Mouse (Mus musculus) 3134 (cell line): ENCODE data around the gene Xxylt1.

Experiments used
- DNase-seq: peaks from one replicate; pipeline ENCODE4 v3.0.0-alpha.2; 2011; ENCODE audit warnings: low spot score; ENCODE audit not compliant: insufficient read length; ENCODE audit errors: extremely low read depth

Gene Xxylt1

DNA sequence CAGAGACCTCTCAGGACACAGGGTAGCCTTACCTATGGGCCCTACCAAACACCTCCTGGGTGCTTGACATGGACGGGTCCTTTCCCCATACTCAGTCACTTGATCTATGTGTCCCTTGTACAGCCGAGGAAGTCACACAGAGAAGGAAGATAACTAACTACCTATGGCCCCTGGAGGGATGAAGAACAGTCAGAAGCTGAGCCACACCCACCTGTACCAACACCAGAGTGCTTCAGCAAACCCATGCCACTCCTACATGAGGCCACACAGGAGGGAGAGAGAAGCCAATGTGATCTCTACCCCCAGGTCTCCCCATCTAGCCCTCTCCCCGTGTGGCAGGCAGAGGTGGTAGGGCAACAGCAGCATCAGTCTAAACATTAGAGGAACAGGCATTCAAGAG, 18.3 kb downstream of the Xxylt1 start:
- no peak for DNase-seq

DNA sequence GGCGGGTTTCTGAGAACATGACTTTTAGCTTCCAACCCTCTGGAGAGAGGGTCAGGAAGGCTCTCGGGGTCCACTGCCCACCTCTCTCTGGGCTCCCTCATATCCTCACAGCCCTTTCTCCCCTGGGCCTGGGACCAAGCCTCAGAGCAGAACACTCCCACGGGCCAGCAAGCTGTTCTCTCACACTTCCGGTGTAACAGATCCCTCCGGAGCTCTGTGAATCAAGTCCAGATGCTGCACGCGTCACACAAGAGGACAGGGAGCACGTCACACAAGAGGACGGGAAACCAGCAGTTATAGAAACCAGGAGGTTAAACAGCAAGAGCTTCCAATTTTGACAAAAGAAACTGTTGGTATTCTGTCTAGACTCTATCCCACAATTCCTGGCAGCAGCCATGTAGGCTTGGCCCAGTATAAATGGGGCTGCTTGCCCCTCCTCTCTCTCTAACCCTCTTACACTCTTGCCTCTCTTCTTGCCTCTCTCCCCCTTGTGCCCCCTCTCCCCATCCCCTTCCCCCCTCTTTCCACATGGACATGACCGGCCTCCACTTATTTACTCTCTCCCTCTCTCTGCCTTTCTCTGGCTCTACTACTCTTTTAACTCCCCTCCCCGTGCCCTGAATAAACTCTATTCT, 19.9 kb downstream of the Xxylt1 start:
- DNase-seq: no peak

DNA sequence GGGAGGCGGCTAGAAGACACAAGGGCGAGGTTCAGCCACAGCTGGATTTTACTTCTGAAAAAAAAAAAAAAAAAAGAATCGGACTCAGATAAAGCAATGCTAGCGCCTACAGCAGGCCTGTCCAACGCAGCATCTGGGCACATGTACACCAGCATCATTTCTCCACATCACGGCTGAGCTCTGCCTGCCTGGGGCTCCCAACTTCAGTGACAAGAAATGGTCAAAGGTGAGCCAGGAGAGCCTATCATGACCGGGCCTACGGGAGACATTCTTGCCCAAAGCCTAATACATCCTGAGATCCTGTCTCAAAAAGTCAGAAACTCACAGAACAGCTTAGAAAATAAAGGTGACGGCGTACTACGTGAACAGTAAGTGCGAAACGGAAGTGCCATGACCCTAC, 20.5 kb downstream of the Xxylt1 start:
- DNase-seq: no peak

DNA sequence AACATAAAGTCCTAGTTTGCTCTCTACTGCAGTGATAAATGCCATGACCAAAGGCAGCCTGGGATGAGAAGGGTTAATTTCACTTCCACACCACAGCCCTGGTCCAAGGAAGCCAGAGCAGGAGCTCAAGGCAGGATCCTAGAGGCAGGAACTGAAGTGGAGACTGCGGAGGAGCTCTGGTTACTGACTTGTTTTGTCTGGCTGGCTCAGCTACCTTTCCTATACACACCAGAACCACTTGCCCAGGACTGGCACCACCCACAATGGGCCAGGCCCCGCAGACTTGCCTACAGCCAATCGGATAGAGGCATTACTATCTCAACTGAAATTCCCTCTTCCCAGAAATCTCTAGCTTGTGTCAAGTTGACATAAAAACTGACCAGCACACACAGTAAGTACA, 21.0 kb downstream of the Xxylt1 start:
- no peak for DNase-seq

DNA sequence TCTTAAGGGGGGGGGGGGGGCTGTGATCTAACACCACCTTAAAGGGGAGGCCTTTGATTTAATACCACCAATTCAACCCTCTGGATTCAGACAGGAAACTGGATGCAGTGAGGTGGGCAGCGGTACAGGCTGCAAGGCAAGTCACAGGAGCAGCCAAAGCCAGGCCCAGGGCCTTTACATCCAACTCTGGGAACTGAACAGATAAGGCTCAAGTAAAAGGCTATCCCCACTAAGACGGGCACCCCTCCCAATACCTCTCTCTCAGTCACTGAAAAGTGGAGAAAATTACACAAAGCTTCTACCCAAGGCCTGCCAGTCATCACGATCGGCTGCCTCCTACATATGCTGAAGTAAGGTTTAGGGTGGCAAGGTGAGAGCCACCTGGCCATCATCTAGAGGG, 21.5 kb downstream of the Xxylt1 start:
- no peak for DNase-seq

DNA sequence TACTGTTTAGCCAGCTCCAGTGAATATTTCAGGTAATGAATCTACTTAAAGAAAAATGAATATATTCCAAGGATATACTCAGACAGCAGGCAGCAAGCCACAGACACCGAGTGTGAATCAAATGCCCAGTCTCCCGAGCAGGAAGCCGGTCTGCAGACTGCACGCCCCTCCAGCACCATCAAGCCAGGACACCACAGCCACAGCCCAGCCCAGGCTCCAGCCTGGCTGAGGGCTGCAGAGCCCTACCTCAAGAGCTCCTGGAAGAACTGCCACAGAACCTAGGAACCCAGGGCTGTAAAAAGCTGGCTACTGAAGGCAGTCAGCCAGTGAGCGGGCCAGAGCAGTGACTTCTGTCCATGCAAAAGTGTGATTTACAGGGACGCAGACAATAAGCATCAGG, 28.4 kb downstream of the Xxylt1 start:
- no peak for DNase-seq

DNA sequence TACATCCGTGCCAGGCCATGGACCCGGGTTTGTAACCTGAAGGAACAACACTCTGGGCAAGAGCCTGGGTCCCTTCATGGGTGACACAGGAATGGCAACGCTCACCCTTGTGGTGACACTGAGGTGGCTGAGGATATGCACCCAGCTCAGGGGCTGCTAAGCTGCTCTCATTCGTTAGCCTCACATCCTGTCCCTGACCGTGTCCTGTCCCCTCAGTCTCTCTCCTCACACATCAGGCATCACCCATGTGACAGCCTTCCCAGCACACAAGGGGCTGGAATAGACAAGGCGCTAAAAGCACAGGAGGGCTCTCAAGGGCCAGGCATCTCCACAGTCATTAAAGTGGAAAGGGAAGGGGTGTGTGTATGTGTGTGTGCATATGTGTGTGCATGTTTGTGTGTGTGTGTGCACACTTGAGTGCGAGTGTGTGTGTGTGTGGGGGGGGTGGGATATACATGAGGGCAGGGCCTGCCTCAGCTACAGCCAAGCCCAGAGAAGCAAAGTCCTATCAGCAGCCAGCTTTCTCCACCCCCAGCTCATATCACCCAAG, 29.0 kb downstream of the Xxylt1 start:
- DNase-seq: no peak

DNA sequence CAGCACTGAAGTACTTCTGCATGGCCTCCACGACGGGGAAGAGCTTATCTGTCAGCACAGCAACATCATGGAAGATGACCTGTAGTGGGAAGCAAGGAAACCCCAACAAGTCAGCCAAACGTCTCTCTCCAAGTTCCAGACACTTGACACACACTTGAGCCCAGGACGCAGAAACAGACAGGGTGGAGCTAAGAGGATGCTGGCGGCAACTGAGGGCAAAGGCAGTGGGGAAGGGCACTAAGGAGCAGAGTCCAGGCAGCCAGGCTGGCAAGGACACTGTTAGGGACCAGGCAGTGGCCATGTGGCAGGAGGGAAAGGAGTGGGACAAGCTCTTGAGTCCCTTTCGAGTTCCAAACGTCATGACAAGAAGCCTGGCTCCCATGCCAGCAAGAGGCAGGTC, 30.5 kb downstream of the Xxylt1 start:
- DNase-seq: no peak

DNA sequence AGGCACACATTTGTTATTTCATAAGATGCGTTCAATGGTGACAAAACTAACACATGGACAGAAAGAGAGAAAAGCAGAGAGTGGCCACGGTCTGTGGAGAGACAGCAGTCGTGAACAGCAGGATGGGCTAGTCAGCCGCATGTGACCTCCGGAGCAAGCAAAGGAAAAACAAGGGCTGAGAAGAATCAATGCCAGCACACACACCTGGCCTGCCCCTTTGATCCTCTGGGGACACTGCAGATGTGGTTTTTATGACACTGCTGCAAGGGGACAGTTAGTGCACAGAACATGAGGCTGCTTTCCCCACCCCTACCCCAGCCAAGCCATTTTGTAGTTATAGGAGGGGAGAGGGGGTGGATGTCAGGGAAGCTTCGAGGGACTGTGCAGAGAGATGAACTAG, 33.0 kb downstream of the Xxylt1 start:
- no peak for DNase-seq

DNA sequence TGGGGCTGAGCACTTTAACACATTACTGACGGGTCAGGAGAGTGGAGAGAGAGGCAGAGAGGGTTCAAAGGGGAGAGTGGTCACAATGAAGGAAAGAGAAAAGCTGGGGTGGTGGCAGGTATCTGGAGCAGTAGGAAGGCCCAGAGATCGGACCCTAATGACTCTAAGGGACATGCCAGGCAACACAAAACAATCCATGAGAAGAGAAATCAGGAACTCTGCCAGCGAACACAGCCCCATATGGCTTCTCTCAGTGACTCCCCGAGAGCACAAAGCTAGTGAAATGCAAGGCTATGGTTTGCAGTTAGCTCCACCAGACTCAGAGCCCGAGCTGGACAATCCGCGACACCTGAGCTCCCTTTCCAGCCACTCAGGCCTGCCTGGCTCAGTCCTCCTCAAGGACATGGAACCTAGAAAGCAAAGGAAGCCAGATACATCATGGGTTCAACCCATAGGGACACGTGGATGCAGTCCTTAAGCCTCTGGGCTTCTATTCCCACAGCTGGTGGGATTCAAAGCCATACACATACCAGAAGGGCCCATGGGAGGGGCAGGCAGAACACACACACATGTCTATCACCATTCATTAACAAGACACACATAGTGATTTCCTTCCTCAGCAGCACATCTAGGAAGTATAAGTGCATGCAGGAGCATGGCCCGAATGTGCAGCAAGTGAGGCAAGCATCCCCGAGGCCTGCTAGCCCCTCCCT, 33.9 kb downstream of the Xxylt1 start:
- DNase-seq: no peak

DNA sequence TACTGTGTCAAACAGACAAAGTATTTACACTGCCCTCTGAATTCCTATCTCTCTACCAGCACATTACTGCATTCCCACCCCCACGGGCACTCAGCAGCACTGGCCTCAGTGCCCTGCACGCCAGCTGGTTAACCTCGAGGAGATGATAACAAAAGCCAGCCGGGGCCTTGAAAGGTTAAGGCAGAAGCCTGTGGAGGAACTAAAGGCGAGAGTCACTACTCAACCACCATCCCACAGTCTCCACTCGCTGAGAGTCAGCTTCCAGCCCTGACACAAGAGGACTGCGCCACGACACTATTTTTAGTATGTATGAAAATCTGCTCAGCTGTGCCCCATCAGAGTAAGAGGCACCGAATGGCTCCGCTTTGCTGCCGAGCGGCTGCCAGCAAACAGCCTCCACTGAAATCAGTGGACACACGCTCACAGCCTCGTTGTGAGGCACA, 35.0 kb downstream of the Xxylt1 start:
- DNase-seq: no peak

DNA sequence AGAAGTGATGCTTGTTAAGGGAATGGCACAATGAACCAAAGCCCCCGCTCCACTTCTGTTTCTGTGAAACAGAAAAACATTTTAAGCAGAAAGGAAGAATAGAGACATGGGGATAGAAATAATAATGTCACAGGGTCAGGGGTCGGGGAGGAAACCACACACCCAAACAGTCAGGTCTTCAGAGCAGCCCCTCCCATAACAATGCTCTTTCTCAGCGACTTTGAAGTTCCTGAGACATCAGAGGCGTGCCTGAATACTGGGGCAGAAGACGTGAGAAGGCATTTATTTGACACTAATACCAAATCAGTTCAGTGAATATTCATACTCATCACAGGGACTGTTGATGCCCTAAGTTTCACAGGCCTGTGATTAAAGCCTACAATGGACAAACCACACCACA, 36.0 kb downstream of the Xxylt1 start:
- no peak for DNase-seq

DNA sequence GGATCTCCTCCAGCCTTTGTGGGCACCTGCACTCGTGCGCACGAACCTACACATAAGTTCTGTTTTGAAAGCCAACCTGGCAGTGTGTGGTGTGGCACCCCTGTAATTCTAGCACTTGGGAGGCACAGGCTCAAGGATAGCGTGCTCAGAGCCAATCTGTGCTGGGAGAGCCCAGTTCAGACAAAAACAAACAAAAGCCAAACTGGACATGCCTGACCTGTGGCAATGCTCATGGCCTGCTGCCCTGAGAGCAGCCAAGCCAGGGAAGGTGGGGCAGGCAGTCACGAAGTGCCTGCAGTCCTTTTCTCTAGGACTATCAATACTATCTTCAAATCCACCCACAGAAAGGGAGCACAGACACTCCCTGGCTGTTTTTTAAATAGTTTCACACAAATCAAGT, 38.1 kb downstream of the Xxylt1 start:
- no peak for DNase-seq

DNA sequence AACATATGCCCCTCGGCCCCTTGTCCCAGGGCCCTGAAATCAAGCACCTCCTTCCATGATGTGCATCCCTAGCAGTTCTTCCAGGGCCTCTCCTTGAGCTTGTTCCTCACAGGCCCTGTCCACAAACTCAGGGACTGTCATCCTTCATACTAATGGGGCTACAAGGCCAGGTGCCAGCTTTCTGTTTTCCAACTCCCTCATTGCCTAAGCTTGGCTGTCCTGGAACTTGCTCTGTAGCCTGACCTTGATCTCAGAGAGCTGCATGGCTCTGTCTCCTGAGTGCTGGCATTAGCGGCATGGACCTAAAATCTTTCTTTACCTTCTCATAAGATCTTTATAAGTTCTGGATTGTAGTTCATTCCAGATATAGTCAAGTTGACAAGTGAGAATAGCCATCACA, 39.7 kb downstream of the Xxylt1 start:
- DNase-seq: no peak

DNA sequence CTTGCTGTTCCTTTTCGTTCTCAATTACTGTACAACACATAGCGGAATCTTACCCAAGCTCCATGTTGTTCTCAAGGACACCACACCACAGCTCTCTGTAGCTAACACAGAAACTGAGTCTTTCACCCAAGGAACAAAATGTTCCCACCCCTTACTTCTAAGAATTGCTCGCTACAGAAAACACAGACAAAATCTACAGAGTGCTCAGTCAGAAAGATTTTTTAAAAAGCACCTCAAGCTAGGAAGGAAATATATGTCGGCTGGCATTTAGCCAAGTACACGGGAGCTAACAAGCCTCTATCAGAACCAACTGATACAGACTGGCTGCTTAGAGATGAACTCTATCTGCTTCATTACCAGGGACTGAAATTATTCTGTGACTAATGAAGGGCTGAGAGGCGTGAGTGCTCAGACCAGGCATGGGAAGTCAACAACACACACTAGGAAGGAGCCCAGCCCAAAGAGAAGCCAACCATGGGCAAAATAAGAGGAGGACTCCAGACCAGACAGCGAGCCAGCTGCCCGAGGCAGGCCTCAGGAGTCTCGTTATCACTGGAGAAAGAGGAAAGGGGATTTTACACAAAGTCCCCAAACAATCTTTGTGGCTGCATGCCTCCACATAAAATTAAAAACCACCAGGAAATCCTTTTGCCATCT, 41.3 kb downstream of the Xxylt1 start:
- no peak for DNase-seq

DNA sequence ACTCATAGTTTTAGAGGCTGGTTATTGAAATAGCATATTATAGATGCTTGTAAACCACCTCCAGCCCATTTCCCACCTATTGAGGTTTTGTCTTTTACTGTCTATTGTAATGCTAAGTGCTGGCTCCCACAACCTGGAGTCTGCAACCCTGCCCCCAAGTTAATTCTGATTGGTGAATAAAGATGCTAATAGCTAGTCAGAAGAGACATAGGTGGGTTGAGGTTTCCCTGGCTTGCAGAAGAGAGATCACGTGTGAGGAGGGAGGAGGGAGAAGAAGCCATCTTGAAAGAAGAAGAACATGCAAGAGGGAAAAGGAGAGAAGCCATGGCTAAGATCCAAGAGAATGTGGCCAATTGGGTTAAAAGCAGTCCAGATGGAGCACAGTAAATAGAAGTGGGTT, 43.8 kb downstream of the Xxylt1 start:
- no peak for DNase-seq

DNA sequence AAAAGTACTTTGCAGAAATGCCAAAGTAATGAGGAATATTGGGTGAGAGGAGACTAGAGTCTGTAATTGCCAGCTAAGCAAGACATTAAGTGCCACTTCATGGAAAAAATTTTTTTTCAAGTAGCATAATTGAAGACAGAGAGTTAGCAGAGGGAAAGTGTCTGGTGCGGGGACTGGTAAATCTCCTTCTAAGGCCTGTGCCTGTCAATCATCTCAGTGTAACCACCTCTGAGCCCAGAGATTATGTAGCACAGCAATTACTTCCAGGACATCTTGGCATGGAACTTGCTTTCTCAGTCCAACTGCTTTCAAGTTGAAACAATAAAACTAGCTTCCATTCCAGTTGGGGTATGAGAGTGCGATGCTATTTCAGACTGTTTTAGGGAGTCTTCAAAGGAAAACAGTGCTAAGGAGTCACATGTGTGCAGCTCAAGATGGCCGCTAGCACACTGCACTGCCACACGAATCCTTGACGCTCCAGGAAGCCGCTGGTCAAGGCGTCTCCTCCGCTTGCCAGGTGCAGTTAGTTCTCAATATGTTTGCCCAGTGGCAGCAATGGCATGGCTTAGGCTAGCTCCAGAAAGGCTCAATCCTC, 45.5 kb downstream of the Xxylt1 start:
- no peak for DNase-seq

DNA sequence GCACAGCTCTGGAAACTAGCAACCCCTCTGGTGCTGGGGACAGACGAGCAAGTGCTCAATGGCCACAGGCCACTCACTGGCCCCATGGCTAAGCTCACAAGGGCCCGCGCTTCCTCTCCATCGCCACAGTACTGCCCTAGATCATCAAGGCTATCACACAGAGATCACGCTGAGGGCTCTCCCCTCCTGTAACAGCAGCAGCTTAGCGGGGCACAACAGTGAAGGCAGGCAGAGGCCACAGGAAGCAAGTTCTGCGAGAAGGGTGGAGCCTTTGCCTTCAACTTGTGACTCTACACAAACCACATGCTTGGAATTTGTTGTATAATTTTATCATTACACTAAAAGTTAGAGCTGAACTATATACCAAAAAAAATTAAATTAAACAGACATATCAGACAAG, 46.0 kb downstream of the Xxylt1 start:
- no peak for DNase-seq

DNA sequence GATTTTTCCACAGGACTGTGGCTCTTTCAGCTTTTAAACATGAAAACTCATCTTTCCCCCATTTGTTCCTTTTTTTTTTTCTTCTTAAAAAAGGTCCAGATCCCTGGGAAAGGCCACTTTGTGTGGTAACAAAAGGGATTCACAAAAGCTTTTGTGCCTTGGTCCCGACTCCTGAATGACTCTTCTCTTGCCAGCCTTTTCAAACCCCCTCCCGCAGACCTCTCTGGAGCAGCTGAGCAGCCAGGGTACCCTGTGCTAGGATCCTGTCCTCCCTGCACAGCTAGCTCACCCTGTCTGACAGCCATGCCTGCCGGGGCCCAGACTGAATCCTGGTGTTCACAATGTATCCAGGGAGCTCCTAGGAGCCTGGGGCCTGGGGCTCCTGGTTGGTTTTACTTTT, 47.2 kb downstream of the Xxylt1 start:
- no peak for DNase-seq

DNA sequence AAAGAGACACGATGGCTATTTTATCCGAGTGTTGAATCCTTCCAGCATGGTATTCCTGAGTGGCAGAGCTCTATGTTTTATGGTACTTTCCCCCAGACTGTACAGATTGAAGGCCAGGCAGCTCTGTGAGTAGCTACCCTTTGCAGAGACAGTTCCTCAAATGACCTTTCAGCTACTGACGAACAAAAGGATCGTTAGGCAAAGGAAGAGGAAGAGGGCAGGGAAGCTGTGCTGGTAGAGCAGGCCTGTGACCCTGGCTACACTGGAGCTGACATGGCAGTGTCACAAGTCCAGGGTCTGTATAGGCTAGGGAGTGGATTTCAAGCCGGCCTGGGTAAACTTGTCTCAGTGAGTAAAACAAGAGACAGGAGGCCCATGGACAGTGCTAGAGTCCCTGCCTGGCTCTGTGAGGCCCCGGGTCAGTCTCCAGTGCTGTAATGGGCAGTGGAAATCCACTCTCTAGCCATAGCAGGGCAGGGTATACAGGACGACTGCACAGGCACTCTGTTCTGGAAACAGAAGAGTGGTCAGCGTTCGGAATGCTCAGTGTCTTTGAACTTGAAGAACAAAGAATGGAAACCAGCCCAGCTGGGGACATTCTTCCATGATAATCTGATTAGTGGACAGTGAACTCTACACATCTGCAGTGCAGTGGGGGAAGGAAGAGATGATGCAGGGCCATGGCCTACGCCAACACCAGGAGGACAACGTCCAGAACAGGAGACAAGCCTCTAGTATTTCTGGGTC, 51.3 kb downstream of the Xxylt1 start:
- DNase-seq: no peak

DNA sequence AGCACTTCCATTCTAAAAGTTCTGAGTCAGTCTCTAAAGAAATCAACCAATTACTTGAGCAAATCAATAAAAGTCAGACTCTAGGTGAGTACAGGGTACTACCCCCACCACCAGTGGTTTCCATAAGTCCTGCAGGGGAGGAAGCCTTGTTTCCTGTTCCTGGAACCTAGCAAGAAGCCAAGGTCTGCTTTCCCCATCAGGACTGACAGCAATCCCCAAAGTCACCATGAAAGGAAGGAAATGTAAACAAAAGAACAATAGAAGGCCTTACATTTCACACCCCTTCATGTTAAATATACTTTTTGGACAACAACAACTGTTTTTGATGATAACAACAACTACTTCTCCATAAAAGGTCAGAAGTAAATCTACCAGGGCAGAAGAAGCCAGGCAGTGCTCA, 53.6 kb downstream of the Xxylt1 start:
- no peak for DNase-seq
